Mouse (Mus musculus): ENCODE measurements around the gene Chpf.

Gene Chpf

GRCm38 (mm10) chr1:75444208-75444607 is 34.9 kb downstream of the Chpf start:
- H3K27me3 ChIP-seq (ENCODE audit: control insufficient read depth, insufficient read depth, low read length, poor library complexity, severe bottlenecking), result peaks cover 5% of the 10 kb centered on the region
- DNase-seq (ENCODE audit: low read depth, low spot score), result no peak
- H3K36me3 ChIP-seq (ENCODE audit: control insufficient read depth, insufficient read depth, low read length, poor library complexity, severe bottlenecking), result 0 out of 2 replicates have a peak, but pooled peaks cover 2% of the 10 kb centered on the region

GRCm38 (mm10) chr1:75443247-75444024 is 35.7 kb downstream of the Chpf start:
- 0 out of 2 replicates have a peak, but pooled peaks cover 2% of the 10 kb centered on the region for H3K36me3 ChIP-seq (ENCODE audit: control insufficient read depth, insufficient read depth, low read length, poor library complexity, severe bottlenecking)
- DNase-seq (ENCODE audit: low read depth, low spot score), result no peak
- H3K27me3 ChIP-seq (ENCODE audit: control insufficient read depth, insufficient read depth, low read length, poor library complexity, severe bottlenecking), result peaks cover 5% of the 10 kb centered on the region

DNA sequence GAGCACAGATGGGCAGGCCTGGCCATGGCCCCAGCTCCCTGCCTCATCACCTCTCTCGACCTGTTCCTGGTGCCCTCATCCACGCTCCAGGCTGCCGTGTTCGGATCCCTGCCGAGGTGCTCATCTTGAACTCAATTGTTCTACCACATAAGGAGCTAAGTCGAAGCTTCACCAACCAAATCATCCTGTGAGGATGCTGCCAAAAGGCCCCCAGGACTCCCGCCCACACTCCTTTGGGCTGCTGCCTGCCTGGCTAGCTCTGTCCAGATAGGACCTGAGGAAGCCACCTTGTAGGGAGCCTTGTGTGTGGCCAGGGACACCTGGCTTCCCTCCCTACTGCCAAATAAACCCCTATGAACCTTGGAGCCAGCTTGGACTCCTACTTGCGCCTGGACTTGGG is 36.3 kb downstream of the Chpf start:
- DNase-seq (ENCODE audit: low read depth, low spot score), result no peak
- 0 out of 2 replicates have a peak, but pooled peaks cover 2% of the 10 kb centered on the region for H3K36me3 ChIP-seq (ENCODE audit: control insufficient read depth, insufficient read depth, low read length, poor library complexity, severe bottlenecking)
- peaks cover 5% of the 10 kb centered on the region for H3K27me3 ChIP-seq (ENCODE audit: control insufficient read depth, insufficient read depth, low read length, poor library complexity, severe bottlenecking)

- 0 out of 2 replicates have a peak, but pooled peaks cover 2% of the 10 kb centered on the region for H3K36me3 ChIP-seq (ENCODE audit: control insufficient read depth, insufficient read depth, low read length, poor library complexity, severe bottlenecking)
- DNase-seq (ENCODE audit: low read depth, low spot score), result no peak
- peaks cover 5% of the 10 kb centered on the region for H3K27me3 ChIP-seq (ENCODE audit: control insufficient read depth, insufficient read depth, low read length, poor library complexity, severe bottlenecking)
Observed at GRCm38 (mm10) chr1:75442171-75442570, 36.9 kb downstream of the Chpf start.

DNA sequence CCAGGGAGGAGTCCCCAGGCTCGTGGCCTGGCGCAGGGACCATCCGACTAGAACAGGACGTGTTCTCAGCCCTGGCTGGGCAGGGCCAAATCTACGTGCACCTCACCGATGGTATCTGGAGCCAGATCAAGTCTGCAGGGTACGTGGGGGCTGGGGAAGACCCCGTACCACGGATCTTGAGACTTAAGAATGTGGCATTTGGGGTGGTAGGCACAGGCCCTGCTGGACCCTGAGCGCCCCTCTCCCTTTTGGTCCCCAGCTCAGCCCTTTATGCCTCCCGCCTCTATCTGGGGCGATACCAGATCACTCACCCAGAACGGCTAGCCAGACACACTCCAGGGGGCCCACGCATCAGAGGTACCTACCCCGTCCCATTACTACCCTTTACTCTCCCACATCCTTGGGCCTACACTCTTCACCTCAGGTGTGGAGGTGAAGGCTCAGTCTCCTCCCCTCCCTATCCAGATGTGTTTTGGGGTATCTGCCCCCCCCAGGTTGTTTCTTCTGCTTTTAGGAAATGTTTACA is 37.6 kb downstream of the Chpf start:
- 0 out of 2 replicates have a peak, but pooled peaks cover 2% of the 10 kb centered on the region for H3K36me3 ChIP-seq (ENCODE audit: control insufficient read depth, insufficient read depth, low read length, poor library complexity, severe bottlenecking)
- peaks cover 5% of the 10 kb centered on the region for H3K27me3 ChIP-seq (ENCODE audit: control insufficient read depth, insufficient read depth, low read length, poor library complexity, severe bottlenecking)
- DNase-seq (ENCODE audit: low read depth, low spot score), result no peak

GRCm38 (mm10) chr1:75440661-75441060 is 38.4 kb downstream of the Chpf start:
- 0 out of 2 replicates have a peak, but pooled peaks cover 2% of the 10 kb centered on the region for H3K36me3 ChIP-seq (ENCODE audit: control insufficient read depth, insufficient read depth, low read length, poor library complexity, severe bottlenecking)
- no peak for DNase-seq (ENCODE audit: low read depth, low spot score)
- H3K27me3 ChIP-seq (ENCODE audit: control insufficient read depth, insufficient read depth, low read length, poor library complexity, severe bottlenecking), result no peaks in the 10 kb centered on the region

DNA sequence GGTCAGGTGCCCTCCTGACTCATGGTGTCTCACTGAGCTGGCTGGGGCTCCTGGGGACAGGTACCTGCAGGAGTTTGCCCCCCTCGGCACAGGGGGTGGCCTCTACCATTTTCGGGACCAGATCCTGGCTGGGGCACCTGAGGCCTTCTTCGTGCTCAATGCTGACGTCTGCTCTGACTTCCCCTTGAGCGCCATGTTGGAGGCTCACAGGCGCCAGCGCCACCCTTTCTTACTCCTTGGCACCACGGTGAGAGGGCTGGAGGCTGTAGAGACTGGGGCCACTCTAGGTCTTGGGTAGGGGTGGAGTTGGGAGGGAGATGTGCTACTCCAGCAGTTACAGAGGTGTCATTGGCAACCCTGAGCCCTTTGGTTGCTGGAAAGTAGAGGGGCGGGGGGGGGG is 40.3 kb downstream of the Chpf start:
- DNase-seq (ENCODE audit: low read depth, low spot score), result no peak
- Histone ChIP-seq H3K27me3 (ENCODE audit: control insufficient read depth, insufficient read depth, low read length, poor library complexity, severe bottlenecking) (no peaks in the 10 kb centered on the region), H3K36me3 (ENCODE audit: control insufficient read depth, insufficient read depth, low read length, poor library complexity, severe bottlenecking) (0 out of 2 replicates have a peak, but pooled peaks cover 2% of the 10 kb centered on the region)

- 0 out of 2 replicates have a peak, but pooled peaks cover 2% of the 10 kb centered on the region for H3K36me3 ChIP-seq (ENCODE audit: control insufficient read depth, insufficient read depth, low read length, poor library complexity, severe bottlenecking)
- H3K27me3 ChIP-seq (ENCODE audit: control insufficient read depth, insufficient read depth, low read length, poor library complexity, severe bottlenecking), result no peaks in the 10 kb centered on the region
- DNase-seq (ENCODE audit: low read depth, low spot score), result peak; percentile 70
Observed at GRCm38 (mm10) chr1:75435475-75436328, 43.4 kb downstream of the Chpf start, which contains the start of gene Gmppa. TSS of gene Gmppa (plus strand) at chr1:75435930.

GRCm38 (mm10) chr1:75425796-75426471 is 53.2 kb downstream of the Chpf start:
- no peaks in the 10 kb centered on the region for H3K36me3 ChIP-seq (ENCODE audit: control insufficient read depth, insufficient read depth, low read length, poor library complexity, severe bottlenecking)
- H3K27me3 ChIP-seq (ENCODE audit: control insufficient read depth, insufficient read depth, low read length, poor library complexity, severe bottlenecking), result no peaks in the 10 kb centered on the region
- DNase-seq (ENCODE audit: low read depth, low spot score), result peak; percentile 53
